Mouse (Mus musculus): ENCODE measurements at regions not wholly inside any gene's neighbourhood (a gene's known extent, or its start where the extent isn't known, plus 50 kb on each side); places are given as distances from the start of the nearest gene placed in this dataset.

DNA sequence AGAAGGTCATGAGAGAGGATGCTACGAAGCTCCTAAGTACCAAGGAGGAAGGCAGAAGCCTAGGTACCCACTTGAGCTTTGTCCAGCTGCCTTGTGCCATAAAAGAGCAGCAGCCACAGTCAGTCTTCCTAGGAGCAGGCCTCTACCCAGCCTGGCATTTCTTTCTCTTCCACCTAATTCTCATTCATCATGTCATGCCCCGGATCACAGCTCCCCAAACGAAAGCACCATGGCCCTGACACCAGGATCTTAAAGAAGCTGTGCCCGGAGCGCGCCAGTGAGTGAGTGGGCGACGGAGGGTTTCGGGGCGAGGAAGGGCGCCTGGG, 607.2 kb downstream of the Psat1 start:
- DNase-seq (ENCODE audit: extremely low spot score in 1 of 2, low spot score in 1 of 2) = no peak

DNA sequence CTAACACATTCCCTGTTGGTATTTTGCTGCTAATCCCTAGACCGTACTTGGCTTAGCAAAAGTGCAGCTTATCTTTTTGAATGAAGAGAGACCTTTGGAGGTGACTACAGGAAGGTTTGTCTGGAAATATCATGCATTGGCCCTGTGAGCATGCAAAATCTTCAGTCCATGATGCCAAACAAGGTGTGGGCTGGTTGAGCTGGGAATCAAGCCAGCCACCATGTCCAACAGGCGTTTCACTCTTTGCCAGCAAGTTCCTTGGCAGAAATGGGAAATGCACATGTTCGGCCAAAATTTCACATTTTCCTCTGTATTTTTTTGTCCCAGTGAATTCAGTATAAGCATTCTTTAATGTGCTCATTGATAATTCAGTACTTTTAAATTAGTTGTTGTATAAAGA, 617.0 kb downstream of the Psat1 start:
- peak in 1 of 2 experiments; percentile 13 for DNase-seq (ENCODE audit: extremely low spot score in 1 of 2, low spot score in 1 of 2)

DNA sequence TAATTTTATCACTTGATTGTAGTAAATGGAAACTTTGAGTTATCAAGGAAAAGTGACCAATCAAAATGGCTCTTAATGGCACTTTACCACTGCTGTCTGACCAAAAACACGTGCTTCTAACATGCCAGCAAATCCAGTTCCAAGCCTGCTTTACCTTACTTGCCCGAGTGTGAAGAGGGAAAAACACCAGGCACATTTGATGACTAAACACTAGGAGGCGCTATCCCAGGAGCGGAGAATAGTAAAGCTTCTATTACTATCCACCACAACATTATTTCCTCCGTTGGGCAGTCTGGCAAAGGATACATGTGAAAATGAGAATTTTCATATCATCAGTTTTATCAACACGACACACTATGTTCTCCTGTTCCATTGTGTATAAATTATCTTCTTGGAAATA, 647.7 kb downstream of the Psat1 start:
- DNase-seq (ENCODE audit: extremely low spot score in 1 of 2, low spot score in 1 of 2) = peak in 1 of 2 experiments; percentile 7

DNA sequence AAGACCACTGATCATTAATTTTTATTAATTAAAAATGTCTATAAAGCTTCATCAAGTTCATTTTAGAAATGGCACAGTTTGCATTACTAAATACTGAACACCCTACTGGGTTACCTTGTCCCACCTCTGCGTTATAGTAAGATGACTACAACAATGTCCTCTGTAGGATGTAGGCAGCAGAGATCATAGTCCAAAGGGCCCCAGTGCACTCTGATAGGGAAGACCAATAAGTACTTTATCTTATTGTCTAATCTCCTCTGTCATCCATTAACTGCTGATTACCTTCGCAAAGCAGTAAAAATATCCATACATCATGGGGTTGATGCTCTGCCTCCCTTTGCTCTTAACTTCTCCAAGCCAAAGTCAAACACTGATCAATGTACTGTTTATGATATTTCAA, 662.1 kb downstream of the Psat1 start:
- DNase-seq (ENCODE audit: extremely low spot score in 1 of 2, low spot score in 1 of 2) = no peak

DNA sequence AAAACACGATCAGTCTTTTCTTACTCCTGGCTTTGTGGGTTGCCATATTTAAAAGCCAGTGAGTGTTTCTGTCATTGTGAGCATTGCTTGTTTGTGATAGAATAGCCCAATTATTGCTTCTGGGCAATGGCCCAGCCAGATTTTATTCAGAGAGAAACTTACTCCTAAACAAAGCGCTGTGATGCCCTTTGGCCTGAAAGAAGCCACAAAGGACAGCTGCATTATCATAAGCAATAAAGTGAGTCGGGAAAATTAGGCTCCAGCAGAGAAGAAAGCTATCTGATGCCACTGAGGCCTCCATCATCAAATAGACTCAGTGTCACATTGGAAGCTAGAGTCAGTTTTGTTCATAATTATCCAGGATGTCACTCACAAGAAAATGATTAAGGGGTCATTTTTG, 644.9 kb upstream of the Tle4 start:
- no peak for DNase-seq (ENCODE audit: extremely low spot score in 1 of 2, low spot score in 1 of 2)

DNA sequence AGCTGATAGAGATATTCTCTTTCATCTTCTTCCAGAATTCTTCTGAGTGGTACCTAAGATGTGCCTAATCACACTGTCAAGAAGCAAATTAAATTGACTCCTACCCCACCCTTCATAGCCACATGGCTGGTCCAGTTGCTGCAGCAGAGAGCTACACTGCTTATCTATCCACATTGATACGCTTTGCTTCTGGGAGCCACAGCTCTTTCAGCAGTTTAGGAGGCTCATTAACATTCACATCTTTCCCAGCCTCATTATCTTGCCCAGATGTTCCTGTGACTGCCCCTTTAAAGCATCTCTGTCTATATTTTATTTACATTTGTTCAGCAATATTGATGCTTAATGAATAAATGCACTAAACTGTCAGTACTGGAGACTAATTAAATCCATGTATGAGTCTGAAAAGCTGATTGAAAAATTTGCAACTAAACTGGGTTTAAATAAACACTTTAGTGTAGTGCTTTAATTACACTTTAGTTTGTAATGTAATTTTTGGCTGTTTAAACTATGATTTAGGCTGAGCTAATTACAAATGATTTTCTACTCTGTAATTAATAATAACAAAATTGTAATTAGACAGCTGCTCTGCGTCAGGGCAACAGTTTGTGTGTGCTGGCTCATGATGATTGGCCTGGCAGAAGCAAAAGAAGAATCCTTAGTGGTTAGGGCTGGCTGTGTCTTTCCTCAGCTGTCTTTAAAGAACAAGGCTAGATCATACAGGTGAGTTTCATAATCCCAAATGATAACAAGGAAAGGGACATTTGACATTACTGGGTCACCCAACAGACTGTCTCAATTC, 632.5 kb upstream of the Tle4 start:
- DNase-seq (ENCODE audit: extremely low spot score in 1 of 2, low spot score in 1 of 2) = no peak

DNA sequence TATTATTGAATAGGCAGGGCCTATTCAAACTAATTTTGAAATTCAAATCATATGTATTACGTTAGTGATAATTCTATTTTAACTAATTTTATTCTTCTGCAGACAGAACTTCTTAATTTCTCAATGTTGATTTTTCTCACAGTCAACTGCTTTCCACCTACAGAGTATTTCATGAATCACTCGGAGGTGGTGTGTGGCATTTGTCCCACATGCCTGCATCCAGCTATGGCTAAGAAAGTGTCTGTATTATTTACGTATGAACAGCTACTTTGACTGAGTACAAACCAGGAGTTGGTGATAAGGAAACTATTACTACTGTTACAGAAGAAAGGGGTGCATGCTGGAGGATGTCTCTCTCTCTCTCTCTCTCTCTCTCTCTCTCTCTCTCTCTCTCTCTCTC, 619.5 kb upstream of the Tle4 start:
- no peak for DNase-seq (ENCODE audit: extremely low spot score in 1 of 2, low spot score in 1 of 2)

DNA sequence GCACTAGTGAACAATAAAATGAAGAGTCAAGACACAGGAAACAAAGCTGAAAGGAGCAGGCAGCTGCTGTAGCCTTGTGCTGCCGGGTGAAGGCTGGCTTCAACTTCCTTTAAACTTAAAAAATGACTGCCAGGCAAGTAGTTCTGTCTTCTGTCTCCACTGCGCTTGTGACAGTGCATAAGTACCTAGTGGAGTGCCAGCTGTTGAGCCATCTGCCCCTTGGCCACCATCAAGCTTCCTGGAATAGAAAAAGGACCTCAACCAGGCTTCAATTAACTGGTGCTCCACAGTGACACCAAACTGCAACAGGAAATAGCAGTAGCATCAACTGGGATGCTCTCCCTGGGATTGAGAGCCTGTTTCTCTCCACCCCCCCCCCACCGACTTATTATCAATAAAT, 616.8 kb upstream of the Tle4 start:
- no peak for DNase-seq (ENCODE audit: extremely low spot score in 1 of 2, low spot score in 1 of 2)

DNA sequence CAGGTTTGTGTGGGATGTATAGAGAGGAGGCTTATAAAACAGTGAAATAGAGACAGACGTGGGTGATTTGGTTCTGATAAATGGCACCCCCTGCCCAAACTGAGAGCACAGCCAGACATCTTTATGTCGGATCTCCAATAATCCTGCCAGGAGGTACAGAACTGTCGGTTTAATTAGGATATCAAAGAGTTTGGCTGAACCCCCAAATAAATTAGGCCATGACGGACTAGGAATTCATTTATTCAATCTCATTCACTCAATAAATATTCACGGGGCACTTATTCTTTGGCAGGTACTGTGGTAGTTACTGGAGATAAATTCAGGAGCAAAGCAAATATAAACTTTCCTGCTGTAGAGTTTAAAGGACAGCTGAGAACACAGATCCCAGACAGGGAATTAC, 615.0 kb upstream of the Tle4 start:
- no peak for DNase-seq (ENCODE audit: extremely low spot score in 1 of 2, low spot score in 1 of 2)

DNA sequence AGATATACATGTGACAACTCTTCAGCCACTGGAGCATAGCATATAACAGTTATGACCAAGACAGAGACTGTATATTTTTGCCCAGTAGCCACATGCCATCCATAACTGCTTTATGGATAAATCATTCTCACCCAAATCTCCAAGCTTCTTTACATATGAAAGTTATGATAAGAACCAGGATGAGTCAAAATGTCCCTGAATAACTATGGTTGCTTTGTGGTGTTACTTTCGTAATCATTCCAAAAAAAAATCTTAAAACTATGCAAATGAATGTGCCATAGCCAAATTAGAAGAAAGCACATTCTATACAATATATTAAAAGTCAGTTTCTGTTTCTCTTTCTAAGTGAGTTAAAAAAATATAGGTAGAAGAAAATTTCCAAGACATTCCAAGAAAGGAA, 605.2 kb upstream of the Tle4 start:
- no peak for DNase-seq (ENCODE audit: extremely low spot score in 1 of 2, low spot score in 1 of 2)

DNA sequence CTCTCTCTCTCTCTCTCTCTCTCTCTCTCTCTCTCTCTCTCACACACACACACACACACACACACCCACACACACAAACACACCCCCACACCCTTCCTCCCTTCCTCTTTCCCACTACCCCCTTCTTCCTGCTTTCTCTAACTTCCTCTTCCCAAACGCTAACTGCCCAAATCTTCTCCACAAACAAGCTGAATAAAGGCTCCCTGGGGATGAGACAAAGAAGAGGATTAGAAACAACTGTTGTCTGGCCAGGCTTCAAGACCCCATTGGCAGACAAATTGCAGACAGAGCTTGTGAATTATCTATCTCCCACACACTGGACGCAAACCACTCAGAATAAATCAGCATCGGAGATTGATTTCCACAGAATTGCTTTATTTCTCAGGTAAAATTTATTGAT, 603.4 kb upstream of the Tle4 start:
- DNase-seq (ENCODE audit: extremely low spot score in 1 of 2, low spot score in 1 of 2) = no peak

DNA sequence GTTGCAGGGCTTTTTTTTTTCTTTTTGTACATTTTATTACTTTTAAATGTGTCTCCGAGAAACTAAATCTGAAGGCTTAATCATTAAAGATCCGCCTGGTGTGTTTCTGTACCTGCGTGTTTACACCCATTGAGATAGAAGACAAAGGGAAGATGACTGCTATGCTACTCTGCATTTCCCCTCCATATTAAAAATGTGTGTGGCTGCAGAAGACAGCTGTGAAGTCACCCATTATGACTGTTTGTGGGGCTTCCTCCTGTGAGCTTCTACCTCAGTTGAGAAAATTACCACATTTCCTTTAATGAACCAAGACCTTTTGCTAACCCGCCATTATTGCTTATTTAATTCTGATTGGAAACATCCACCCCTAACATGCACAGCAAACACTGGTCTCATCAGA, 602.9 kb upstream of the Tle4 start:
- no peak for DNase-seq (ENCODE audit: extremely low spot score in 1 of 2, low spot score in 1 of 2)

DNA sequence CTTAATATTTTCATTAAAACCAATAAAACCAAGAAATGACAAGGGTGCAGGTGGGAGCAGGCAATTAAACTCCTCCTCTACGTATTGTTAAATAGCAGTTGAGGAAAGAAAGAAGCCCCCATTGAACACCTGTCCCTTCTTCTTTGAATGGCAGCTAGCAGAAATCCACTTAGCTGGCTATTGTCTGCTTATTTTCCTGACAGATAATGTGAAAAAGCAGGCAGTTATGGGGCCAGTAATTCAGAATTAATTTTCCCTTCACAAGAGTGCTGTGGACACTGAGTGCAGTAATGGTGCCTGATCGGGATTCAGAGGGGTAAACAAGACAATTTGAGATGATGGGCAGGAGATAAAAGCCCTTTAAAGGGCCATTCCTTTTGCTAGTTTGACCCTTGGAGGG, 602.5 kb upstream of the Tle4 start:
- no peak for DNase-seq (ENCODE audit: extremely low spot score in 1 of 2, low spot score in 1 of 2)

DNA sequence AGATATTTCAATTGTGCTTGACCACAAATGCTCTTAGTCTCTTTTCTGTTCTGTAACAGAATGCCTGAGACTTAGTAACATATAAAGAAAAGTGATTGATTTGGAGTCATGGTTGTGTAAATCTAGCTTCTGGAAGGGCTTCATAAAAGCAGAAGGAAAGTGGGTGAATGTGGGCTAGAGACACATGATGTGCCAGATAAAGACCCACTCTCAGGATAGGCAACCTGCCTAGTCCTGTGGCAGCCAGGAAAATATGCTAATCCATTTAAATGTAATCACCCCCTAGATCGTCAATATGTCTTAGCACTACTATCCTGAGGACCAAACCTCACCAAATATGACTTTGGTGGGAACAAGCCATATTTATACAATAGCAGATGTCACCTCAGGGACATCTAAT, 601.8 kb upstream of the Tle4 start:
- no peak for DNase-seq (ENCODE audit: extremely low spot score in 1 of 2, low spot score in 1 of 2)

DNA sequence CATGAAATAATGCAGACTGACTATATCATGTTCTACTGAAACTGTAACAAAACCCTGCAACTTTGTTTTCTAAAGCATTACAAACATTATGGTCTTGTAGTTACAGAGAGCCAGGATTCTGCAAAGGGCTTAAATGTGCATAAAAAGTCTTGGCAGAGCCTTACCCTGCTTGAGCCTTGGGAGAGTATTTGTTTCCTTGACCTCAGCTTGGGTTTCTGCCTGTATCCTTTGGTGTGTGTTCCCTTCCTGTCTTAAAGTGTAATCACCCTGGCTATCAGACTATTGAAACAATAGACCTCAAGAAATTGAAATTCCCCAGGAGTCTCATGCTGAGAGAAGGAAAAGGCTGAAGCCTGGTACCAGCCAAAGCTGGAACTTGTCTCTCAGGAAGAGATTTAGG, 577.4 kb upstream of the Tle4 start:
- DNase-seq (ENCODE audit: extremely low spot score in 1 of 2, low spot score in 1 of 2) = no peak

DNA sequence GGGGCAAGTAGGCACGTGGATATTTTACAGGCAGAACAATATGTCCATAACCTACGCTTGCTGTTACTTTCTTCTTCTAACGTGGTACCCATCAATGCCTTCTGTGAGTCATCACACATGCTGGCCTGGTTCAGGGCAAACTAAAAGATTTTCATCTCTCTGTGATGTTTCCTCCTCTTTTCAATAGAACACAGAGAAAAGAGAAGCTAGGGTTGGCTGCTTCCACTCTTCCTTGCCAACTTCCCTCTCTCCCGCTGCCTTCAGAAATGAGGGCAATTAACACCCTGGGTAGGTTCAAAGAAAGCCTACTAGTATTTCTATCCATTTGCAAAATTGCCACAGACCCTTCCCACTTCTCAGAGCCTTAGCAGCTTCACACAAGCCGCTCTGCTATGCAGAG, 575.5 kb upstream of the Tle4 start:
- DNase-seq (ENCODE audit: extremely low spot score in 1 of 2, low spot score in 1 of 2) = no peak

DNA sequence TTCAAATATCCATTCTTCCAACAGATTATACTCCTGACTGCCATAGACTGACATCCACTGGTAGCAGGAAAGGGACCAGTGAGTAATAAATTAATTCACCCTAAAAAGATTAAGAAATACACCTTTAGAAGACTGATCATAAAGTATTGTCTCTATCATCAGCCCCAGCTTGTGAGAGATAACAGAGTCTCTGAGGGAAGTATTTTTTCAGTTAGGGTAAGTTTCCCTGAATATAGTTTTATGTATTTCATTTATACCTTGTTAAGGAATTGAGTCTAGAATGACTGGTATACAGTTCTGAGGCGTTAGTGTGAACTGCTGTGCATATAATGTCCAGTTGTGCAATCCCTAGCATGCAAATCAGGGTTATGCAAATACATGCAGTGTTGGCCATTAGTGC, 569.3 kb upstream of the Tle4 start:
- no peak for DNase-seq (ENCODE audit: extremely low spot score in 1 of 2, low spot score in 1 of 2)

DNA sequence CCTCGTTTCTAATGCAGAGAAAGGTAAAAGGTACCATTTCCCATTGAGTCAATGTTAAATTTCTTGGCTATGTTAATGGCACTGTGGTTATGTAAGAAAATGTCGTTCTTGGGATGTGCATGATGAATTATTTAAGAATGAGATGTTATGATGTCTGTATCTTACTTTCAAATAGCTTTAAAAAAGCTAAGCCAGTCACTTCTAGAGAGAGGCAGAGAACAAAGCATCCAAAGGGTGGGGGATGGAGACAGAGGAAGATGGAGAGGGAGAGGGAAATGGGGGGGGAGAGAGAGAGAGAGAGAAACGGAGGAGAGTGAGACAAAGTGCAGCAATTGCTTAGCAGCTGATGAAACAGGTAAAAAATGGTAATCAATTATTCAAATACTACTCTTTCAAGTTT, 562.8 kb upstream of the Tle4 start:
- no peak for DNase-seq (ENCODE audit: extremely low spot score in 1 of 2, low spot score in 1 of 2)

DNA sequence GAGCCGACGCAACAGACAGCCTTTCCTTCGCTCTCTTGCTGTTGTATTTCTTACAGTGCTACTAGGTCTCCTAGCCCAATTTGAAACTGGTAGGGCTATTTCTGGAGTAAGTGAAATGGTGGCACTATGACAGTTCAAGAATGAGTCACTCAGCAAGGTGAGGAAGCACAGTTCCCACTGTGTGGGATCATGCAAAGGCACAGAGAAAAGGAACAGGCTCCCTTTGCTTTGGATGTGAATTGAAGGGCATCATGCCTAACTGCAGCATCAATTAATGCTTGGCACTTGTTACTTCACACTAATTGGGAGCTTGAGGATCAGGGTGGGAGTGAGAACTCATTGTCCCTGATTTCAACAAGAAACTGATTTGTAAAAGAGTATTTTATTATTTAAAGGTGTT, 560.8 kb upstream of the Tle4 start:
- no peak for DNase-seq (ENCODE audit: extremely low spot score in 1 of 2, low spot score in 1 of 2)

DNA sequence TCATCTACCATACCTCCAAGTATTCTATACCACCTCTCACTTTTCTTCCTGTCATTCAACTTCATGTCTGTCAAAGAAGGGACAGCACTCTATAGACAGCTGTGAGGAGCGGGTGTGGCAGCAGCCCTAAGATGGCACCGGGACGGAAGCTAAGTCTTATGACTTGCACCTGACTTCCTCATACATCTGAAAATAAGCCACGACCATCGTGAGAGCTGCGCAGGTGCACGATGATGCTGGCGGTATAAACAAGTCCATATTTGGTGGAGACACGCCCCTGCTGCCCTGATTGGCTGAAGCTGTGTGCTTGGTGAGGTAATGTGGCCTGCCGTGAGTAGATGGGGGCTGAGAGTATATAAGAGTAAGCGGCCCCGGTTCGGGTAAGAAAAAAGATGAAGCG, 560.3 kb upstream of the Tle4 start:
- DNase-seq (ENCODE audit: extremely low spot score in 1 of 2, low spot score in 1 of 2) = no peak

DNA sequence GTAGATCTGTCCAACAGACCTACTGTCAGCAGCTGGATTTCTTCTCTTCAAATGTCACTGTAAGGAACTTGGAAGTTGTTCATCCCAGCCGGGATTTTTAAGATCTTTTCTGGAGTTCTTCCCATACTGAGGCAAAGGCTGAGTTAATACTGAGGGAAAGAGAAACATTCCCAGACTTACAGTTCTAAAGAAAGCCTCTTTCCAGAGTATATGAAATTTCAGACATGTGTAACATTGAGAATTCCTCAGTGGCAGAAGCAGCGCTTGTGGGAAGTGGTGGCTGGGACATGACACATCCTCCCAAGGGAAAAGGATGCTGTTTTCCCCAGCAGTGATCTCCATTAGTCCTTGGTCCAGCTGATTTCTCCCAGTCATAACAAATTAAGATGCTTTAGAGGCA, 556.8 kb upstream of the Tle4 start:
- no peak for DNase-seq (ENCODE audit: extremely low spot score in 1 of 2, low spot score in 1 of 2)

DNA sequence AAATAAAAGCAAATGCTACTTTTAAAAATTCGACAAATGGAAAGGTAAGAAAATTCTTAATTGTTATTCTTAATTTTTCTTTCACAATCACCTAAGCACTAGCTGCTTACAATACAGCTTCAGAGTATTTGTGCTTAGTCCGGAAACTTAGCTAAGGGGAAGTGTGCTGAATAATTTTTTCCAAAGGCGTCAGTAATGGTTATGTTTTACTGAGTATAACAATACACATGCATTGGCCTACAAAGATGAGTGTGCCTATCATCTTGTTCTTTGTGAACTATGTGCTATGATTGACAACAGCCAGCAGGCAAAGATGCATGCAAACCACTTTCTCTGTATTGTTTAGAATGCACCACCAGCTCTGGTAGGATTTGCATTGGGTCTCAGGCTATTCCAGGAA, 548.5 kb upstream of the Tle4 start:
- DNase-seq (ENCODE audit: extremely low spot score in 1 of 2, low spot score in 1 of 2) = no peak

DNA sequence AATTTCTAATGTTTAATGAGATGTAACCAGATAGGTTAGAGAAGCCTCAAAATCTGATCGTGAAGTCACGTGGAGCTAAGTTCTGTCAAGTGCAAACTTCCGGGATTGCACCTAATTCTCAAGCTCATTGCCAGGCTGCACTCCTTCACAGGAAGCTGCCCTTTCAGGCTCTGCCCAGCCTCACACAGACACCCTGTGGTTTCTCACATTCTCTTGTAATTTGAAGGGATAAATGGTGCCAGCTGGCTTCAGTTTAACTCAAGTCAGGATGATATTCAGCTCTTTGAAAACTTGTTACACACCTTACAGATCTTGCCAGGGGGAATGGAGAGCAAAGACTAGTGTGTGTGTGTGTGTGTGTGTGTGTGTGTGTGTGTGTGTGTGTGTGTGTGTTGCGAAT, 529.3 kb upstream of the Tle4 start:
- DNase-seq (ENCODE audit: extremely low spot score in 1 of 2, low spot score in 1 of 2) = no peak
